Mouse (Mus musculus): ENCODE data around the gene Grik3. TPM values are rescaled to one million over a fixed set of nuclear protein-coding genes. Genes with fewer than 3 reads are reported as not detected.

The Grik3 gene
- polyA plus RNA-seq, 1 experiment from 2014 or later: 8.0 TPM

- Histone ChIP-seq H3K27ac (ENCODE audit: low read length) (no peak overlapping the region), H3K36me3 (ENCODE audit: control insufficient read depth, insufficient read depth) (no peaks in the 10 kb centered on the region), H3K9me3 (ENCODE audit: control insufficient read depth, low read length) (no peaks in the 10 kb centered on the region), H3K4me2 (ENCODE audit: low read length) (no peak overlapping the region), H3K4me1 (replicated peaks; ENCODE audit: control insufficient read depth, insufficient read depth, low read length) (no peaks in the 10 kb centered on the region), H3K27me3 (replicated peaks; ENCODE audit: control insufficient read depth, insufficient read depth, low read length) (no peaks in the 10 kb centered on the region), H3K4me3 (replicated peaks; ENCODE audit: low read length) (no peak overlapping the region), H3K9ac (replicated peaks; ENCODE audit: low read depth, low read length) (no peak overlapping the region)
- WGBS: 86% methylated on average over 4 of the region's 4 CpGs
- ATAC-seq: no peak
These were observed 269.8 kb downstream of the Grik3 start for GRCm38 (mm10) chr4:125760326-125760725.

DNA sequence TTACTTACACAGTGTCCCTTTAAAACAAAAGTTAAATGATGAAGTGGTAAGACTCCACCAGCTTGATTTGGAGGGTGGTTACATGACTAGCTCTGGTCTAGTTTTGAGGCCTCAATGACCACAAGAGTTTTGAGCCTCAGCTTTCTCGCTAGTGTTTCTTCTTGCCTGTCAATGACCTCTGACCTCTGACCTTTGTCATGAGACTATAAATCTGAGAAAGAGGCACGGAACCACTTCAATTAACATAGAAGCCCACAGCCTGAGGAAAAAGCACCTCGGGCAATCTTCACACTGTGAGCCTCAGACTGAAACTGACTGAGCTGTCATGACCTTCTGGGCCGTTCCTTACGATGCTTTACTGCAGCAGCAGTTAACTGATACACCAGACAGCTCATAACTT, 272.6 kb downstream of the Grik3 start:
- H3K36me3 ChIP-seq (ENCODE audit: control insufficient read depth, insufficient read depth): no peaks in the 10 kb centered on the region
- no peaks in the 10 kb centered on the region for H3K4me1 ChIP-seq (replicated peaks; ENCODE audit: control insufficient read depth, insufficient read depth, low read length)
- no peak for ATAC-seq
- H3K4me3 ChIP-seq (replicated peaks; ENCODE audit: low read length): no peak overlapping the region
- H3K27ac ChIP-seq (ENCODE audit: low read length): no peak overlapping the region
- H3K9me3 ChIP-seq (ENCODE audit: control insufficient read depth, low read length): no peaks in the 10 kb centered on the region
- H3K4me2 ChIP-seq (ENCODE audit: low read length): no peak overlapping the region
- H3K9ac ChIP-seq (replicated peaks; ENCODE audit: low read depth, low read length): no peak overlapping the region
- H3K27me3 ChIP-seq (replicated peaks; ENCODE audit: control insufficient read depth, insufficient read depth, low read length): no peaks in the 10 kb centered on the region
- 63% methylated on average over 5 of the region's 5 CpGs for WGBS

Small RNA genes lying within 50 kb of the gene (microRNA-seq; reads per million reads assigned to microRNA genes)
- gene Mir692-2: not detected

All from forebrain, embryonic 16.5 days (tissue).